Mouse (Mus musculus) ES-Bruce4 (cell line): ENCODE measurements around the gene Dok4.

ENCODE experiments used
- CTCF ChIP-seq: IDR thresholded peaks from one replicate; pipeline ENCODE4 v1.8.1; 2011; ENCODE audit warnings: low read depth, low read length
- EP300 ChIP-seq: IDR thresholded peaks from 2 replicates; pipeline ENCODE4 v1.6.1; 2011; ENCODE audit warnings: low read depth, low read length; ENCODE audit not compliant: insufficient read depth
- POLR2A ChIP-seq: IDR thresholded peaks from one replicate; pipeline ENCODE4 v1.8.1; 2011; ENCODE audit warnings: low read length; ENCODE audit not compliant: insufficient read depth

DNA sequence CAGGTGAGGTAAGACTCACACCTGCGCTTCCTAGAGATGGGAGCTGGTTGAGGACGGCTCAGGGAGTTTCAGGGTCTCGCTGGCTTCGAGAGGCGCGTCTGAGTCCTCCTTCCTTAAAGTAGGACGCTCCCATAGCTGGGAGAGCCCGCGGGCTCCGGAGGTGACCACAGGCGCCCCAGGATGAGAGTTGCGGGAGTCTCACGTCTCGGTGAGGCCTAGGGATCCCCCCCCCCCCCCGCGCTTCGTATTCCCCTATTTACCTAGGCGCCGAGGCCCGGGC, 319 bp downstream of the Dok4 start:
- TF ChIP-seq EP300 (no peak), POLR2A (no peak), CTCF (no peak)
